Mouse (Mus musculus): ENCODE measurements at regions not wholly inside any gene's neighbourhood (a gene's known extent, or its start where the extent isn't known, plus 50 kb on each side); places are given as distances from the start of the nearest gene placed in this dataset.
A peak's percentile ranks its signal among the peaks of the same experiment; 100 is the strongest.

DNA sequence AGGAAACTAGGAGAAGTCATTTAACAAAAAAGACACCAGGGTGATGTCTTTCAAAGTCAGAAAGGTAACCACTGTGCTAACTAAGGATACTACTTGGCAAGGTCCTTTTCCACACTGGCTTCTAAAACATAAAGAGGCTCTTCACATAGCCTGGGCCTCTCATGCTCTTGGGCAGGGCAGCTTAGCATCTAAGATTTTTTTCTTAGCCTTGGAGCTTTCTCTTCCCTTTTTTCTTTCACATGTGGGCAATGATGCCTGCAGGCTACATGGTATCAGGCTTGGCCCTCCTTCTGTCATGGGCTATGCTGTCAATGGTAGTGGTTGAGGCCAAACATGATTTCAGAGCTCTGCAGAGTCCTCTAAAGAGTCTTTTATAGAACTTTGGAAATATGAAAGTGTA lies 60.6 kb downstream of the Serpinb6d start:
- no peak for DNase-seq

DNA sequence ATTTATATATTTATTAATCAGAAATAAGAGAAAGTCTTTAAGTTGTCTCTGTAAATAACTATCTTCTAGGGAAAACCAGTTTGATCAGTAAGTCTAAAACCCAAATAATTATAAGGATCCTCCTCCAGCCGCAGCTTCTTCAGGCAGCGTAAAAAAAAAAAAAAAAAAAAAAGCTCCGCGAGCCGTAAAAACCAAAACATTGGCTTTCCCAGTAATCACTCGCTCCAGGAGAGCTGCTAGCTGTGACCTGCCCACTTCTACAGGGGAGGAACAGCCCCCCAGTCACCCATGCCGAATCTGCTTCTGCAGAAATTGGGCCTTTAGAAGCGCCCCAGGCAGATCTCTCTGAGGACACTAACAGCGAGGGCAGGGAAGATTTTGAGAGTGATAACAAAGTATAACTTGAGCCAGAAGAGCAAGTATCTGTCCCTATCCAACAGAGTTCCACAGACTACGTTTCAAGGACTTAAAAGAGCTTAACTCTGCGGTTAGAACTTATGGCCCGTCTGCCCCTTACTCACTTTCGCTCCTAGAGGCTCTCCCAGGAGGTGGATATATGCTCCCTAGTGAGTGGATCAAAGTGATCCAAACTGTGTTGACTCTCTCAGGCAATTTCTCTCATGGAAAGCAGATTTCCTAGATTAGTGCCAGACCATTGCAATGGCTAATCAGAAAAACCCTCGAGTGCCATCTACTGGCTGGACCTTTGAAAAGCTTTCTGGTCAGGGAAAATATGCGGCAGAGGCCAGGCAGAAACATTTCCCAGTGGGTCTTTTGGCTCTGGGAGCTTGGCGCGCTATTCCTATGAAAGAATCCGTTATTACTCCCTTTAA lies 80.7 kb downstream of the Serpinb6e start:
- DNase-seq, result peak; percentile 40

DNA sequence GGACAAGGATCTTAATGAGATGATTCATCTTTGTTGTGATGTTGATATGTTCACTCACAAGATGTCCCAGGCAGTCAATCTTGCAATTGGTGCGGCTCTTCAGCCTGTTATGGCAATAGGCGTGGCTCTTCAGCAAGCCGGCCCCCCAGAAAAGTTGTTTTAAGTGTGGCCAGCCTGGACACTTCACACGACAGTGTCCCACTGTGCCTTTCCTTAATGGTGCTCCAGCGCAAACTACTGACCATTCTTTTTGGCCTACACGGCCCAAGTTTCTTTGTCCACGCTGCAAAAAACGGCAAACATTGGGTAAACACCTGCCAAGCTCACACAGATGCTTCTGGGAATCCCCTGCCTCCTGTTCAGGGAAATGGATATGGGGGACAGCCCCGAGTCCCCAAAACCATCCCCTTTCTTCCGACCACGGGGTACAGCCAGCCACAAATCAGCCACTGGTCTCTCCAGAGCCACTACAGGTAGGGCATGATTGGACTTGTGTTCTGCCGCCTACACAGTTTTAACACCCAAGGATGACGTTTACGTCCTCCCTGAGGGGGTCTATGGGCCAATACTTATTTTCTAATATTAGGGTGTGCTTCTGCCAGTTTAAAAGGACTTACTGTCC lies 79.8 kb downstream of the Serpinb6e start:
- DNase-seq, result no peak
